Mouse (Mus musculus) embryonic fibroblast, embryonic 13.5 days (primary cell): Measurements from ENCODE around the gene Dnajc12.

Experiments
- CTCF ChIP-seq: IDR thresholded peaks from 2 replicates; pipeline ENCODE4 v1.5.1; 2011; ENCODE audit warnings: mild to moderate bottlenecking, control low read depth, low read length, moderate library complexity, borderline replicate concordance; ENCODE audit not compliant: insufficient read depth
- POLR2A ChIP-seq: IDR thresholded peaks from 2 replicates; pipeline ENCODE4 v1.6.1; 2011; ENCODE audit warnings: low read depth, mild to moderate bottlenecking, control low read depth, low read length, moderate library complexity

GRCm38 (mm10) chr10:63432887-63433286 lies 50.6 kb downstream of the Dnajc12 start:
- TF ChIP-seq CTCF, result no peak
- no peak for TF ChIP-seq POLR2A
